Mouse (Mus musculus): ENCODE measurements around the gene Aptx. TPM values are rescaled to one million over a fixed set of nuclear protein-coding genes. Genes with fewer than 3 reads are reported as not detected.

Gene Aptx
- total RNA-seq, 1 experiment: 14.7 TPM

DNA sequence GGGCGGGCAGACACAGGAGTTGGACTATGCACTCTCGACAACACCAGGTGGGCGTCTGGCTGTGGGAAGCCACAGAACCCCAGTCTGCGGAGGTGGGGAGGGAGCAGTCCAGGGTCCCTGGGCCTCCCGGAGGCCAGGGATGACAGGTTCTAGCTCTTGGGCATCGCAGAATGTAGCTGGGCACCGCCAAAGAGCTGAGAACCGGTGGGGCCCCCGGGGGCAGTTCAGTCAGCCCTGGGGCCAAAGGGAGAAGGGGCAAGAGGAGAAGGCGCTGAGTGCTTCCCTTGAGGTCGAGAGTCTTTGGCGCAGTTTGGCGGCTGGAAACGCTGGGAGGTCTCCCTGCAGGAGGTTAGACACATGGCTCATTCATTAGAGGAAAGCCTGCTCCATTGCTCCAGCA, 26.7 kb downstream of the Aptx start:
- TF ChIP-seq MAFK (IDR thresholded peaks at IDR 0.05; ENCODE audit: insufficient read depth, low read depth, low read length) (no peak), HCFC1 (IDR thresholded peaks at IDR 0.05; ENCODE audit: borderline replicate concordance, insufficient read depth, low read length) (no peak), CHD2 (IDR thresholded peaks at IDR 0.05; ENCODE audit: low read depth, low read length) (no peak), ZC3H11A (IDR thresholded peaks at IDR 0.05; ENCODE audit: borderline replicate concordance, low read depth, low read length) (no peak), ZNF384 (IDR thresholded peaks at IDR 0.05; ENCODE audit: low read depth, low read length) (no peak)
- in situ Hi-C loops (cut with MboI; ENCODE audit: low sequenced_read_pairs in 2 of 2, unreplicated experiment in 2 of 2): loop anchor here (10.0 to 25.0 kb wide), 3 partner anchors 382 to 539 kb away; partner anchors contain the start of genes Aco1 (in 2 of the 2) and Ndufb6 (in 1 of the 2)
- DNase-seq (ENCODE audit: low read depth, low spot score): no peak
- Histone ChIP-seq H3K9ac (ENCODE audit: insufficient read depth, low read depth, low read length, poor library complexity, severe bottlenecking) (peak overlapping the region; percentile 66), H3K4me1 (ENCODE audit: control insufficient read depth in 2 of 2, insufficient read depth in 2 of 2, low read length in 2 of 2, poor library complexity in 1 of 2) (peaks cover 0 to 3% of the 10 kb centered on the region in 2 experiments; a peak in 1 of 4 replicates), H3K9me3 (ENCODE audit: control insufficient read depth, insufficient read depth, low read depth, low read length) (no peaks in the 10 kb centered on the region), H3K4me3 (ENCODE audit: insufficient read depth in 1 of 2, low read depth in 1 of 2, low read length in 2 of 2, poor library complexity in 1 of 2, severe bottlenecking in 1 of 2) (peak overlapping the region; percentile 71 to 74), H3K36me3 (ENCODE audit: control insufficient read depth, insufficient read depth, low read length, poor library complexity, severe bottlenecking) (no peaks in the 10 kb centered on the region), H3K27ac (ENCODE audit: insufficient read depth, low read depth, low read length, poor library complexity, severe bottlenecking) (no peak overlapping the region)

DNA sequence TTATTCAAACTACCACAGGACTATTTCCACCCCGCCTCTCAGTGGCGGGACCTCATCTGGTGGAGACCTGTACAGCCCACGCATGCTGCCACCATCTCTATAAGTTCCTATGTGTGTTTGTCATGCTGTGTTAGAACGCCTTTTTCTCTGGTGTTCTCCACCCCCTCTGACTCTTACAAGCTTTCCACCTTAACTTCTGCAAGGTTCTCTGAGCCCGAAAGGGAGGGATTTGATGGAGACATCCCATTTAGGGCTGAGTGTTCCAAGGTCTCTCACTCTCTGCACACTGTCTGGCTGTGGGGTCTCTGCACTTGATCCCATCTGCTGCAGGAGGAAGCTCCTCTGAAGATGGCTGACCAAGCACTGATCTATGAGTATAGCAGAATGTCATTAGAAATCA, 29.5 kb downstream of the Aptx start:
- H3K36me3 ChIP-seq (ENCODE audit: control insufficient read depth, insufficient read depth, low read length, poor library complexity, severe bottlenecking): no peaks in the 10 kb centered on the region
- H3K9ac ChIP-seq (ENCODE audit: insufficient read depth, low read depth, low read length, poor library complexity, severe bottlenecking): no peak overlapping the region
- DNase-seq (ENCODE audit: low read depth, low spot score): no peak
- TF ChIP-seq MAFK (IDR thresholded peaks at IDR 0.05; ENCODE audit: insufficient read depth, low read depth, low read length) (no peak), HCFC1 (IDR thresholded peaks at IDR 0.05; ENCODE audit: borderline replicate concordance, insufficient read depth, low read length) (no peak), ZC3H11A (IDR thresholded peaks at IDR 0.05; ENCODE audit: borderline replicate concordance, low read depth, low read length) (no peak), CHD2 (IDR thresholded peaks at IDR 0.05; ENCODE audit: low read depth, low read length) (no peak), ZNF384 (IDR thresholded peaks at IDR 0.05; ENCODE audit: low read depth, low read length) (no peak)
- 0 out of 4 replicates have a peak, but pooled peaks cover 0 to 2% of the 10 kb centered on the region in 2 experiments for H3K4me1 ChIP-seq (ENCODE audit: control insufficient read depth in 2 of 2, insufficient read depth in 2 of 2, low read length in 2 of 2, poor library complexity in 1 of 2)
- H3K9me3 ChIP-seq (ENCODE audit: control insufficient read depth, insufficient read depth, low read depth, low read length): no peaks in the 10 kb centered on the region
- H3K27ac ChIP-seq (ENCODE audit: insufficient read depth, low read depth, low read length, poor library complexity, severe bottlenecking): no peak overlapping the region
- no peak overlapping the region; a peak in 1 of 4 replicates for H3K4me3 ChIP-seq (ENCODE audit: insufficient read depth in 1 of 2, low read depth in 1 of 2, low read length in 2 of 2, poor library complexity in 1 of 2, severe bottlenecking in 1 of 2)
- in situ Hi-C loops (cut with MboI; ENCODE audit: low sequenced_read_pairs in 2 of 2, unreplicated experiment in 2 of 2): loop anchor here in 1 of 2 experiments (10.0 kb wide), 1 partner anchor 379 kb away; no protein-coding TSS in a partner anchor

DNA sequence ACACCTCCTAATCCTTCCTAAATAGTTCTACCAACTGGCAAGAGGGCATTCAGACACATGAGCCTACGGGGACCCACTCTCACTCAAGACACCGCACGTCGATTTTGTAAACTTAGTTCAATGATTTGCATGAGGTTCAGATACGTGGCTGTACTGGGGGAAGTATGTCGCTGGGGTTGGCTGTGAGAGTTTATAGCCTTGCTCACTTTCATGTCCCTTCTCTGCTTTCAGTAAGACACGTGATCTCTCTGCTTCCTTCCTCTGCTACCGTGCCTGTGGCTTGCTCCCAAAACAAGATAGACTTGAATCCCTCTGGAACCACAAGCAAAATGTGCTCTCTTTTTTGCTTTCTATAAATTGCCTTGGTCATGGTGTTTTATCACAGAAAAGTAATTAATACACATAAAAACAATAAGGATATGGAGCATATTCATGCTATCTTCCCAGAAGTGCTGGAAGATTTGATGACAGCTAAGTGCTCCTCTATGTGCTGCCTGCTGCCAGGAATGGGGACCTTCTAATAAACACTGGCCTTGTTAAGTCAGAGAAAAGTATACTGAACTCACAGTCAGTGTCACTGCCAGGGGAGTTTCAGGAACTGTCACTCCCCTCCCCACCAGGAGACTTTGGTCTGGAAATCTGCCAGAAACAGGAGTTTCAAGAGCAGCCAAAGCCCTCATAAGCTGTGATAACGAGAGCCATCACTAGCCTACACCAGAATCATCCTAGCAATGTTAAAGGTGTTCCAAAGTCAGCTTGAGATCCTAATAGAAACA, 36.6 kb downstream of the Aptx start:
- Histone ChIP-seq H3K9me3 (ENCODE audit: control insufficient read depth, insufficient read depth, low read depth, low read length) (no peaks in the 10 kb centered on the region), H3K4me1 (ENCODE audit: control insufficient read depth in 2 of 2, insufficient read depth in 2 of 2, low read length in 2 of 2, poor library complexity in 1 of 2) (no peaks in the 10 kb centered on the region), H3K4me3 (ENCODE audit: insufficient read depth in 1 of 2, low read depth in 1 of 2, low read length in 2 of 2, poor library complexity in 1 of 2, severe bottlenecking in 1 of 2) (no peak overlapping the region), H3K27ac (ENCODE audit: insufficient read depth, low read depth, low read length, poor library complexity, severe bottlenecking) (no peak overlapping the region), H3K36me3 (ENCODE audit: control insufficient read depth, insufficient read depth, low read length, poor library complexity, severe bottlenecking) (no peaks in the 10 kb centered on the region), H3K9ac (ENCODE audit: insufficient read depth, low read depth, low read length, poor library complexity, severe bottlenecking) (no peak overlapping the region)
- no peak for TF ChIP-seq ZNF384 (IDR thresholded peaks at IDR 0.05; ENCODE audit: low read depth, low read length)
- in situ Hi-C loops (cut with MboI; ENCODE audit: low sequenced_read_pairs in 2 of 2, unreplicated experiment in 2 of 2): no loop called here
- DNase-seq (ENCODE audit: low read depth, low spot score): no peak

DNA sequence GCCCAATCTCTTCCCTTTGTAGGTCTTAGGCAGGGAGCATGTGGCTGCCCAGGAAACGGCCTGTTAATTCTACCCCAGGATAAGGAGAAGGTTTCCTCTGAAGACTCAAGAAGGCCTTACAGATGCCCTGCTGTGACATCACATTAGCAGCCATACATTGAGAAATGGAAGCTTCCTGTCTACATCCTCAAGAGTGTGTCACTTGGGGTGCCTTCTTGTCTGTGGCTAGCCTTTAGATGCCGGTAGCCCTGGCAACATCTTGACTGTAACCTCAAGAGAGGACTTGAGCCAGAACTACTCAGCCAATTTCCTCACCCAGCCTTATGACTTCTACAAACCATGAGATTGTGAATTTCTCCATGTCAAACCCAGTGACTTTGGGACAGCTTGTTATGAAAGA, 51.9 kb downstream of the Aptx start:
- H3K4me3 ChIP-seq (ENCODE audit: insufficient read depth in 1 of 2, low read depth in 1 of 2, low read length in 2 of 2, poor library complexity in 1 of 2, severe bottlenecking in 1 of 2): no peak overlapping the region
- no peak for TF ChIP-seq MAFK (IDR thresholded peaks at IDR 0.05; ENCODE audit: insufficient read depth, low read depth, low read length)
- TF ChIP-seq ZNF384 (IDR thresholded peaks at IDR 0.05; ENCODE audit: low read depth, low read length): no peak
- TF ChIP-seq CHD2 (IDR thresholded peaks at IDR 0.05; ENCODE audit: low read depth, low read length): no peak
- no peak for TF ChIP-seq HCFC1 (IDR thresholded peaks at IDR 0.05; ENCODE audit: borderline replicate concordance, insufficient read depth, low read length)
- no peak for TF ChIP-seq ZC3H11A (IDR thresholded peaks at IDR 0.05; ENCODE audit: borderline replicate concordance, low read depth, low read length)
- no peak overlapping the region for H3K9ac ChIP-seq (ENCODE audit: insufficient read depth, low read depth, low read length, poor library complexity, severe bottlenecking)
- no peaks in the 10 kb centered on the region for H3K4me1 ChIP-seq (ENCODE audit: control insufficient read depth in 2 of 2, insufficient read depth in 2 of 2, low read length in 2 of 2, poor library complexity in 1 of 2)
- H3K9me3 ChIP-seq (ENCODE audit: control insufficient read depth, insufficient read depth, low read depth, low read length): no peaks in the 10 kb centered on the region
- no peak overlapping the region for H3K27ac ChIP-seq (ENCODE audit: insufficient read depth, low read depth, low read length, poor library complexity, severe bottlenecking)
- in situ Hi-C loops (cut with MboI; ENCODE audit: low sequenced_read_pairs in 2 of 2, unreplicated experiment in 2 of 2): no loop called here
- DNase-seq (ENCODE audit: low read depth, low spot score): no peak
- H3K36me3 ChIP-seq (ENCODE audit: control insufficient read depth, insufficient read depth, low read length, poor library complexity, severe bottlenecking): no peaks in the 10 kb centered on the region
